Mouse (Mus musculus) intestine, embryonic 15.5 days (tissue): ENCODE results near the gene Gm6370. TPM values are rescaled to one million over a fixed set of nuclear protein-coding genes. Genes with fewer than 3 reads are reported as not detected.
"Not testable (repeated sequence)": the region's sequence is repeated elsewhere in the genome, so short reads cannot be mapped to it uniquely, and the experiment has no call there.

Experiments
- ATAC-seq: fragments of 200-750 bp; cut with Nextera tagmentation; 2 replicates; pipeline ENCODE4 v1.8.0; 2017; ENCODE audit warnings: moderate TSS enrichment, moderate library complexity
- H3K27ac ChIP-seq: fragments of 300-500 bp; sonication (generic); 2 replicates; pipeline ENCODE4 v1.5.1; 2015; ENCODE audit warnings: mild to moderate bottlenecking, inconsistent platforms
- H3K27me3 ChIP-seq: fragments of 300-500 bp; sonication (generic); replicated peaks from 2 replicates; pipeline ENCODE4 v1.6.1; 2015; ENCODE audit warnings: inconsistent platforms
- H3K36me3 ChIP-seq: fragments of 300-500 bp; sonication (generic); 2 replicates; pipeline ENCODE4 v1.6.1; 2015; ENCODE audit warnings: inconsistent platforms
- H3K4me1 ChIP-seq: fragments of 300-500 bp; sonication (generic); replicated peaks from 2 replicates; pipeline ENCODE4 v1.6.1; 2015; ENCODE audit warnings: inconsistent platforms
- H3K4me2 ChIP-seq: fragments of 300-500 bp; sonication (generic); replicated peaks from 2 replicates; pipeline ENCODE4 v1.6.1; 2015; ENCODE audit warnings: mild to moderate bottlenecking, inconsistent platforms
- H3K4me3 ChIP-seq: fragments of 300-500 bp; sonication (generic); replicated peaks from 2 replicates; pipeline ENCODE4 v1.5.1; 2015; ENCODE audit warnings: inconsistent platforms
- H3K9ac ChIP-seq: fragments of 300-500 bp; sonication (generic); 2 replicates; pipeline ENCODE4 v1.6.1; 2015; ENCODE audit warnings: inconsistent platforms
- H3K9me3 ChIP-seq: fragments of 300-500 bp; sonication (generic); 2 replicates; pipeline ENCODE4 v1.6.1; 2016; ENCODE audit warnings: inconsistent platforms
- WGBS: fragments of 180-500 bp; shearing (Covaris S2); methylation state at CpG from one replicate; pipeline ENCODE4 v1.1.7; 2015; 5-methylcytosine and 5-hydroxymethylcytosine counted together
- polyA plus RNA-seq: library from polyadenylated mRNA; unstranded; fragments of >200 nt; fragmentation: Nextera tagmentation; extraction: Ambion mirVana; gene quantifications from 2 replicates; pipeline ENCODE4 v1.2.1, GENCODE M21; 2015

Gene Gm6370
- polyA plus RNA-seq, 1 experiment from 2014 or later, result not detected

DNA sequence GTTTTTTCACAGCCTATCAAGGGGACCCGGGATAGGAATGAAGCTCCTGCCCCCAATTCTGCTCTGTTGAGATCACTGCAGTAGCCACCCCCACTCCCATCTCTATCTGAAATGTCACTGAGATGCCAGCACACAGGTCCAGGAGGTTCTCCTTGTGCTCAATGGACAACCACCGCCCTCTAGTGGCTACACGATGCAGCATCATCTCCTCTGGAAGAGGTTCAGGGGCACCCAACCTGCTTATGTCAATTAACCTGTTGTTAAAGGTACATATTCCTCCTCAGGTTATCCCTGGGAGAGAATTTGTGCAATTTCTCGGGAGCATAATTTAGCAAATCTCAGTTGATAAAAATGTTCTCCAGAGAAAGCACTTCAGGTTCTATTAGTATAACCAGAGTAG lies 2.2 kb upstream of the Gm6370 start:
- not testable (repeated sequence) for H3K9ac ChIP-seq, H3K27me3 ChIP-seq, H3K9me3 ChIP-seq, H3K4me1 ChIP-seq, H3K27ac ChIP-seq, H3K4me2 ChIP-seq, H3K4me3 ChIP-seq, ATAC-seq, H3K36me3 ChIP-seq
- 14% methylated on average over 3 of the region's 4 CpGs for WGBS

DNA sequence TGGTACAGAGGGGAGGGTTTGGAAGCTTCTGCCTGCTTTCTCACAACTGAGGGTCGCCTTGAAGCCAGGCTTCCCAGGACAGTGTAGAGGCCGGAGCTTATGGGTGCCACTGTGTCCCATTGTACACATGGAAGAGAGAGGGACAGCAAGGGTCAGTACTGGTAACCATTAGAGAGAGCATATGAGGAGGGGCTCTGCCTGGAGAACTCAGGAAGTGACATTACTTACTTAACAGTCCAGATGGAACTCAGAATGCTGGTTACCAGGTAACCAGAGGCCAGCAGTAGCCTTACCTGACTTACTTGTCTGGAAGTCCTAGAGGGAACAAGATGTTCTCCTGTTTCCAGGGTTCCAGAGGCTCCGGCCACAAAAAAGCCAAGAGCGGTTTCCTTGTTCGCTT lies 10.9 kb downstream of the Gm6370 start, which contains the start of gene 4930449I24Rik:
Gene 4930449I24Rik, plus strand, starts transcription at position 301 of the 400 bp plus-strand sequence.
- H3K27ac ChIP-seq, H3K36me3 ChIP-seq, H3K9ac ChIP-seq, H3K9me3 ChIP-seq, H3K4me3 ChIP-seq, H3K4me1 ChIP-seq, ATAC-seq, H3K4me2 ChIP-seq, H3K27me3 ChIP-seq: not testable (repeated sequence)
- no CpG with 5 or more reads among the region's 5 CpGs for WGBS

DNA sequence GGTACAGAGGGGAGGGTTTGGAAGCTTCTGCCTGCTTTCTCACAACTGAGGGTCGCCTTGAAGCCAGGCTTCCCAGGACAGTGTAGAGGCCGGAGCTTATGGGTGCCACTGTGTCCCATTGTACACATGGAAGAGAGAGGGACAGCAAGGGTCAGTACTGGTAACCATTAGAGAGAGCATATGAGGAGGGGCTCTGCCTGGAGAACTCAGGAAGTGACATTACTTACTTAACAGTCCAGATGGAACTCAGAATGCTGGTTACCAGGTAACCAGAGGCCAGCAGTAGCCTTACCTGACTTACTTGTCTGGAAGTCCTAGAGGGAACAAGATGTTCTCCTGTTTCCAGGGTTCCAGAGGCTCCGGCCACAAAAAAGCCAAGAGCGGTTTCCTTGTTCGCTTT lies 22.7 kb downstream of the Gm6370 start, which contains the start of gene Gm3402:
Gene Gm3402, plus strand, starts transcription at position 301 of the 400 bp plus-strand sequence.
- not testable (repeated sequence) for H3K36me3 ChIP-seq, H3K27ac ChIP-seq, H3K27me3 ChIP-seq, H3K9me3 ChIP-seq, H3K9ac ChIP-seq, ATAC-seq, H3K4me1 ChIP-seq, H3K4me2 ChIP-seq, H3K4me3 ChIP-seq
- WGBS, result 90% methylated on average over 2 of the region's 5 CpGs

DNA sequence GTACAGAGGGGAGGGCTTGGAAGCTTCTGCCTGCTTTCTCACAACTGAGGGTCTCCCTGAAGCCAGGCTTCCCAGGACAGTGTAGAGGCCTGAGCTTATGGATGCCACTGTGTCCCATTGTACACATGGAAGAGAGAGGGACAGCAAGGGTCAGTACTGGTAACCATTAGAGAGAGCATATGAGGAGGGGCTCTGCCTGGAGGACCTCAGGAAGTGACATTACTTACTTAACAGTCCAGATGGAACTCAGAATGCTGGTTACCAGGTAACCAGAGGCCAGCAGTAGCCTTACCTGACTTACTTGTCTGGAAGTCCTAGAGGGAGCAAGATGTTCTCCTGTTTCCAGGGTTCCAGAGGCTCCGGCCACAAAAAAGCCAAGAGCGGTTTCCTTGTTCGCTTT lies 34.3 kb downstream of the Gm6370 start, which contains the start of gene Gm3404:
Gene Gm3404, plus strand, starts transcription at position 301 of the 400 bp plus-strand sequence.
- ATAC-seq, H3K36me3 ChIP-seq, H3K4me2 ChIP-seq, H3K27me3 ChIP-seq, H3K27ac ChIP-seq, H3K4me3 ChIP-seq, H3K9ac ChIP-seq, H3K4me1 ChIP-seq, H3K9me3 ChIP-seq: not testable (repeated sequence)
- 93% methylated on average over 3 of the region's 3 CpGs for WGBS

DNA sequence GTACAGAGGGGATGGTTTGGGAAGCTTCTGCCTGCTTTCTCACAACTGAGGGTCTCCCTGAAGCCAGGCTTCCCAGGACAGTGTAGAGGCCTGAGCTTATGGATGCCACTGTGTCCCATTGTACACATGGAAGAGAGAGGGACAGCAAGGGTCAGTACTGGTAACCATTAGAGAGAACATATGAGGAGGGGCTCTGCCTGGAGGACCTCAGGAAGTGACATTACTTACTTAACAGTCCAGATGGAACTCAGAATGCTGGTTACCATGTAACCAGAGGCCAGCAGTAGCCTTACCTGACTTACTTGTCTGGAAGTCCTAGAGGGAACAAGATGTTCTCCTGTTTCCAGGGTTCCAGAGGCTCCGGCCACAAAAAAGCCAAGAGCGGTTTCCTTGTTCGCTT lies 46.2 kb downstream of the Gm6370 start, which contains the start of gene Gm3409:
Gene Gm3409, plus strand, starts transcription at position 301 of the 400 bp plus-strand sequence.
- H3K4me3 ChIP-seq, H3K9me3 ChIP-seq, H3K36me3 ChIP-seq, H3K4me1 ChIP-seq, H3K4me2 ChIP-seq, ATAC-seq, H3K27me3 ChIP-seq, H3K9ac ChIP-seq, H3K27ac ChIP-seq: not testable (repeated sequence)
- 95% methylated on average over 3 of the region's 3 CpGs for WGBS

Other genes with a start within 250 kb of the Gm6370 start
- 1.7 and 1.9 TPM in 2 replicates for gene Wasf3, start 106.4 kb upstream of the Gm6370 start, polyA plus RNA-seq
- not detected in 2 replicates for gene Gm6408, start 9.4 kb upstream of the Gm6370 start, polyA plus RNA-seq
- not detected in 2 replicates for gene 4930449I24Rik, start 11.0 kb downstream of the Gm6370 start, polyA plus RNA-seq
- gene Gm3402, start 22.8 kb downstream of the Gm6370 start, polyA plus RNA-seq, result not detected in 2 replicates
- not detected in 2 replicates for gene Gm3404, start 34.4 kb downstream of the Gm6370 start, polyA plus RNA-seq
- not detected in 2 replicates for gene Gm3409, start 46.3 kb downstream of the Gm6370 start, polyA plus RNA-seq
- not detected in 2 replicates for gene Gm3415, start 64.8 kb downstream of the Gm6370 start, polyA plus RNA-seq
- gene Gpr12, start 93.9 kb downstream of the Gm6370 start, polyA plus RNA-seq, result not detected in 2 replicates